Mouse (Mus musculus) cortical plate, adult 2 months (tissue): ENCODE results near the gene Zmiz1.

Experiments used
- CTCF ChIP-seq: fragments of 200-500 bp; IDR thresholded peaks from 2 replicates; pipeline ENCODE4 v1.5.1; 2011; ENCODE audit warnings: mild to moderate bottlenecking, control low read depth, low read length; ENCODE audit not compliant: insufficient read depth; ENCODE audit errors: extremely low read depth
- POLR2A ChIP-seq: fragments of 200-500 bp; IDR thresholded peaks from 2 replicates; pipeline ENCODE4 v1.6.1; 2011; ENCODE audit warnings: mild to moderate bottlenecking, low read length, control low read depth; ENCODE audit not compliant: insufficient read depth; ENCODE audit errors: extremely low read depth

GRCm38 (mm10) chr14:25472096-25472861 lies 13.3 kb downstream of the Zmiz1 start:
- TF ChIP-seq CTCF = no peak
- TF ChIP-seq POLR2A = no peak
